Mouse (Mus musculus): ENCODE data around the gene Pecam1. TPM values are rescaled to one million over a fixed set of nuclear protein-coding genes. Genes with fewer than 3 reads are reported as not detected.
"Not testable (repeated sequence)": the region's sequence is repeated elsewhere in the genome, so short reads cannot be mapped to it uniquely, and the experiment has no call there.

The Pecam1 gene
- 10 to 100 TPM; 33.7 to 36.2 TPM for total RNA-seq (2021)
- long read RNA-seq, experiment 1, partial matches to known transcripts: 1 of 6 reads
- long read RNA-seq, experiment 1, other reads (novel, unspliced or antisense): 3 of 6 reads
- long read RNA-seq, experiment 2, partial matches to known transcripts: 3 of 7 reads
- long read RNA-seq, experiment 2, other reads (novel, unspliced or antisense): 1 of 7 reads

DNA sequence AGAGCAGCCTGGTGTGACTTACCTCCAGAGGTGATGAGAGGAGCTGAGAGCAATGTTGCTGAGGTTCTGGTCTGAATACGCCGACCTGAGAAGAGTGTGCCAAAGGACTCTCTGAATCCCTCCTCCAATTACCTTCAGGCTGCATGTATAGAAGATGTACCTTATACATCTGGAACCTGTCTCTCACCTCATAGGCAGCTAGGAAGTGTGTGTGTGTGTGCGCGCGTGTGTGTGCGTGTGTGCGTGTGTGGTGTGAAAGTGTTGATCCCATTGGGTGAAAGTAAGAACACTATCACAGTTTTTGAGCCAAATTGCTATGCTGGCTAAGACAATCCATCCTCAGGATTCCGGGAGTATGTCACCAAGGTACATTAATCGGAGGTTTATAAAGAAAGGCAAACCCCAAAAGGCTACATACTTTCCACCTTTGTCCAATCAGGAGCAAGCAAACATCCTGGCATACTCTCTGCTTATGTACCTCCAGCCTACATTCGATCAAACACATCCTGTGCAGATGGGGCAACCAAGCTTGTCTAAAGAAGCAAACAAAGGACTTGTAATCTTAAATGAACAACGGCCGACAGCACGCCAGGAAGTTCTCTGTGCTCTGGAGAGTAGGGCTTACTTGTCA is at the start of gene Pecam1:
Gene Pecam1 (minus strand): TSS at position 508 of the 631 bp plus-strand sequence.
- intact Hi-C loops (cut with DNase I): no loop called here
- DNase-seq: no peak

- DNase-seq: no peak
- intact Hi-C loops (cut with DNase I): no loop called here
Observed at GRCm38 (mm10) chr11:106795679-106796078, 45.3 kb upstream of the Pecam1 start.

DNA sequence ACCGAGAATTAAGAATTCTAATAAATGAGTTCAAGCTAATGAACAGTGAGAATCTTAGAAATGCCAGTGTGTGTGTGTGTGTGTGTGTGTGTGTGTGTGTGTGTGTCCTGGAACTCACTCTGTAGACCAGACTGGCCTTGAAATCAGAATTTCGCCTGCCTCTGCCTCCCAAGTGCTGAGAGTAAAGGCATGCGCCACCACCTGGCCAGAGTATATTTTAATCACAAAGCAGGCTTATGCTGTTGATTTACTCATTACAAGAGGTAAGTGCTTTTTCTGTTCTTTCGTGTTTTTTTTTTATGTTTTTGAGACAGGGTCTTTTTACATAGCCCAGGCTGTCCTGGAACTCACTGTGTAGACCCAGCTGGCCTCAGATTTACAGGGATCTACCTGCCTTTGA is 43.4 kb upstream of the Pecam1 start:
- DNase-seq: no peak
- intact Hi-C loops (cut with DNase I): no loop called here

DNA sequence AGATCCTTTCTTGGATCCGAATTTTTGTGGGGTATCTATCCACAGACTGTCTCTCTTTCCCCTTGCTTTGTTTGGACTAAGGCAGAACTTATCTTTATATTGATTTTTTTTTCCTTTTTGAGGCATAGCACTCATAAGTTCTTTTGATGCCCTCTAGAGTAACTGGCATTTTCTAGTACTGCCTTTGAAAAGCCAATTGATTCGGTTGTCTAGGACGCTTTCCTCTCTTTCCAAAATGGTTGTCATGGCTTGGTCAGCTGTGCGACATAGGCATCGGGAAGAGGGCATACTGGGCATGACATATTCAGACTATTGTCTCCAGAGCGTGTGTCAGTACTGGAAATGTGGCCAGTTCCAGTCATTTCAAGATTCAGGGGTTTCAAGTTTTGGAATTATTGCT is 39.2 kb upstream of the Pecam1 start:
- no peak for DNase-seq
- intact Hi-C loops (cut with DNase I): no loop called here

DNA sequence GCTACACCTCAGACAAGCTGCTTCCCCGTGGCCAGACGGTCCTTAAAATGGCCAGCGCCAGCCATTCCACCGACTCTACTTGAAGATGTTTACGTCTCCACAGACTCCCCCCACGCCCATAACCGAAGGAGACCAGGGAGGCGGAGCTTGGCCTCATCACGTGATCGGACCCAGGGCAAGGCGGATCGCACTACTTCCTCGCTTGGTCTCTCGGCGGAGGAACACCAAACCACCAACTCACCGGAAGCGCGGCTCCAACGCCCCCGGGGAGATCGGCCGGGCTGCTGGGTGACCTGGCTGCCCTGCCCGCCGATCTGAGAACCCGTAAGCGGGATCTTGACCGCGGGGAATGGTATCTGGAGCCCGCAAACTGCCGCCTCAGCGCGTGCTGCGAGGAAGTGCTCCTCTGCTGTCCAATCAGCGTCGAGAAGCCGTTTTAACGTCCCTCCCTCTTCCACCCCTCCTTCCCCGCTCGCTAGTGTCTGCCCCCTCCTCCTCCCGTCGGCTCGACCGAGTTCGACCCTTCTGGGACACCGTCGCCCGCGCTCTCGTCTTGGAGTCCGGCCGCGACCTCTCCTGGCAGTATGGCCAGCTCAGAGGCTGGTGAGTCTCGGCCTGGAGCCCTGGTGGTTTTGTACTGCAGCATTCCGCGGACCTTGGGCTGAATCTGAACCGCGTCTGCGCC is 38.5 kb upstream of the Pecam1 start, which contains the start of the genes Ddx5 and Cep95:
Gene Ddx5 (minus strand): TSS at position 411 of the 685 bp plus-strand sequence.
Gene Cep95 (plus strand): TSS at position 478 of the 685 bp plus-strand sequence.
- peak; percentile 96 to 99 for DNase-seq
- intact Hi-C loops (cut with DNase I): no loop called here

DNA sequence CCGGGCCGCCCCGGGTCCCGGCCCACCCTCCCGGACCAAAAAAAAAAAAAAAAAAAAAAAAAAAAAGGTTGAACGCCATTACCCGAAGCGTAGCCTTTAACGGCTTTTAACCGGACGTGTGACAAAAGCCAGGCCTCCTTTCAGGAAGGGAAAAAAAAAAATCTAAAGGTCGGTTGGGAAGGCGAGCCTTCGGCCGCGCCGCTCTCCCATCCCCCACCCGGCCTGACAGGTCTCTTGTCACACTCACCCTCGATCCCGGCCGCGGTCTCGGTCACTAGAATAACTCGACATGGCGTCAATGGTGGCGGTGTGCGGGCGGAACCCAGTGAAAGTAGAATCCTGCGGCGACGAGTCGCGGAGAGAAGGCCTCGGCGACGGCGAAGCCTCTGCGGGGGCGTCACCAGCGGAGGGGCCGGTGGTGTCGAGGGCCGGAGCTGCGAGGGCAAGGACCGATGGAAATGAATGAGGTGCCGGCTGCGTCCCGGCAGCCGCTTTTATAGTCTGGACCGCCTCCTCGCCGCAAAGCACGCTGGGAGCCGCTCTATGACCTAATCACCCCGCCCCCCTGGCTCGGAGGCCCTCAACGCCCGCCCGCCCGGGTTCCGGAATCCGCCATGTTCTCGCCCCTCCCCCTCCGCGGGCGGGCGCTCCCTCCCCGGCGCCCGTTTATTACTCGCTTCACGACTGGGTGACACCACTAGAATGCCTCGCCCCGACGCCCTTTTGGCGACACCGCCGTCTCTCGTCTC is 37.8 kb upstream of the Pecam1 start:
- peak; percentile 98 for DNase-seq
- intact Hi-C loops (cut with DNase I): no loop called here

DNA sequence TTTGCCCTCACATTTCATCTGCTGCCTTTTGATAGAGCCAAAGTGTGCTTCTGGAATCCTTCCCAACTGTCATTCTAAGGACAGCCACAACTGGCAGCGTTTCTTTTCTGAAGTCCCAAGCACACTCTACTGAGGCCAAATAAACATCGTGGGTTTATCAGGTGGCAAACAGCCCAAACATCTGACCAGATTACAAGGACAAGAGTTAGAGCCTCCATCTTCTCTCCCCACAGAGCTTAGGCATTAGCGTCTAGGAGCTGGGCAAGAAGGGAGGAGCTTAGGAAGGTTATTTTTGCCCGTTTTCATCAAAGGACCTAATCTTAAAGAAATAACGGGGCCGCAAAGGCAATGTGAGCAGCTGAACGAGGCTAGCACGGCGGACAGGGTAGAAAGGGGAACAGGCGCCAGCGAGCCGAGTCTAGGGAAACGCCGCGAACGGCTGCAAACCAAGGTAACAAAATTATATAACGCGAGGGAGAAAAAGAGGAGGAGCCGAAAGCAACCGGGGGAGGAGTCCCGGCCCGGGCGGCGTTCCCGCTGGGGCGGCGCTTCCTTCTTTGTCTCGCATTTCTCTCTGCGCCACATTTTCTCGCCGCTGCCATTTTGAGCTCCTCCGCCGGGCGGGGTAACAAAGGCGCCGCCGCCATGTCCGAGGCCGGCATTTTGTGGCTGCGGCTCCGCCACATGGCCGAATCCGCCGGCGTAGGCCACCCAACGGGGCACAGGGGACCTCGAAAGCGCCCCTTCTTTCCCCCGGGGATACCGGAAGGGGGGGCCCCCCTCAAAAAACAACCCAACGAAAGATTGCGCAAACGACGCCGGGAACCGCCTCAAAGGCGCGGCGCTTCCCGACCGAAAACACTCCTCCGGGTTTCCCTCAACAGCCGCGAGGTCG is 37.0 kb upstream of the Pecam1 start:
- DNase-seq: peak; percentile 91 to 93
- intact Hi-C loops (cut with DNase I): no loop called here

DNA sequence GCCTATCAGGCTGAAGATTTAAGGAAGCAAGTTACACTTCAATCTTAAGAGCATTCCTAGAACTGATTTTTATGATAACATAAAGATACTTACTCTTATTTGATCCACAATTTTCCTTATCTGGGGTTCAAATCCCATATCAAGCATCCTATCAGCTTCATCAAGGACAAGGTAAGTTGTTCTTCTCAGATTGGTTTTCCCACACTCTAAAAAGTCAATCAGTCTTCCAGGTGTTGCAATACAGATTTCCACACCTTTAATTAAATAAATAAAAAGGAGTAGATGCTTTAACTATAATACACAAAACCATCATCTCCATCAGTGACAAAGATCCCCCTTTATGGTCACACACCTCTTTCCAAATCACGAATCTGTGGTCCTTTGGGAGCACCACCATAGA is 34.6 kb upstream of the Pecam1 start:
- intact Hi-C loops (cut with DNase I): no loop called here
- DNase-seq: no peak

GRCm38 (mm10) chr11:106784476-106784875 is 34.0 kb upstream of the Pecam1 start:
- intact Hi-C loops (cut with DNase I): no loop called here
- DNase-seq: no peak

DNA sequence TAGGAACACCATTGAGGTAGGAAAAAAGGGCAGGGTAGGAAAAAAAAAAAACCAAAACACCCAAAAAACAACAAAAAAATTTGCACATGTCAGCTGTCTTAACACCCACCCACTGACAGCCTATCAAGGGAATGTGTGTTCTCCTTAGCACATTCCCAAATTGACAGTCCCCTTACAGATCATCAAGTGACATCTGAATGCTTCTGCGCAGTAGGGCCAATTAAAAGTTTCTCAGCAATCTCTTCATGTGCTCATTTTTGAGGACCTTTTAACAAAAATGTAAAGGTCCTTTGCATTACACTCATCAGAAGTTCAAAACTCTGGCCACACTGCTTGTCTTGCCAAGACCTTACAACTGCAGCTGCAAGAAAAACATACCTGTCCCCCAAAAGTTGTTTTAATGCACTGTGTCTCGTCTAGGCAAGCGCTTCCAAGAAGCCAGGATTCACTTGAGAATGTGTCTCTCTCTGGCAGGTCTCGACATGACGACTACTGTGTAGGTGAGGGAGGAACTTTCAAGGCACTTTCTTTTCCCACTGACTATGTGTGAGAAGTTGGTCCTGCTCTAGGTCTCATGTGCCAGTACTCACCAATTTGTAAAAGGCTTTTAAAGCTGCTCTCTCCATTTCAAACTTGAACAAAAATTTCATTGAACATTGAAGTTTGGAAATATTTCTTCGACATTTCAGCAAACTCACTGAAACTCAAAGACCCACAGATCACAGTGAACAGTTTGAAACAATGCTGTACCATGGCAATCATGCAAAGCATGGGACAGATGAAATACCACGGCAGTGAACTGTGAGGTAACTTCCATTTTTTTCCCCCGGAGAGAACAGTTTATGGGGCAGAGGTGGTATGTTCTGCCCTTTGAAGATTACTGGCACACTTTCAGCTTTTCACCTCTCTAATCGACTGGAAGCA is 32.7 kb upstream of the Pecam1 start:
- intact Hi-C loops (cut with DNase I): no loop called here

DNA sequence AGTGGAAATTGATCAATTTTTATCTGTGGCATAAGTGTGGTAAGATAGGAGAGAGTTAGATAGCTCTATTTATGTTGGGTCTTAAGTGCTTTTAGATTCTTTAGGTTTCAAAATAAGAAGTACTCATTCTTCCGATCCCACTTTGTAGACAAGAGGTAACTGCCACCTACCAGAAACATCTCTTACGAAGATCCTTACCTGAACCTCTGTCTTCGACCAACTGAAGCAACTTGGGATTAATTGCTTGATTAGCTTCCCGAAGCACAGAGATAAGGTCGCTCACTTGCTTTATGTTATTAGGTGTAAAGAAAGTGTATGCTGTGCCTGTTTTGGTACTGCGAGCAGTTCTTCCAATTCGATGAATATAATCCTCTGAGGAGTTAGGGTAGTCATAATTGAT is 31.8 kb upstream of the Pecam1 start:
- intact Hi-C loops (cut with DNase I); DNase-seq: not testable (repeated sequence)

More for the DNA sequence above, 32.7 kb upstream of the Pecam1 start:
- DNase-seq: no peak

GRCm38 (mm10) chr11:106780590-106781220 is 30.3 kb upstream of the Pecam1 start:
- no peak for DNase-seq
- intact Hi-C loops (cut with DNase I): no loop called here

GRCm38 (mm10) chr11:106780089-106780425 is 29.6 kb upstream of the Pecam1 start:
- intact Hi-C loops (cut with DNase I): no loop called here
- no peak for DNase-seq

- DNase-seq: peak; percentile 84 to 88
- intact Hi-C loops (cut with DNase I): no loop called here
Observed at GRCm38 (mm10) chr11:106779388-106780088, 29.1 kb upstream of the Pecam1 start, which contains the start of gene Polg2. Gene Polg2 (minus strand): TSS chr11:106779537.

DNA sequence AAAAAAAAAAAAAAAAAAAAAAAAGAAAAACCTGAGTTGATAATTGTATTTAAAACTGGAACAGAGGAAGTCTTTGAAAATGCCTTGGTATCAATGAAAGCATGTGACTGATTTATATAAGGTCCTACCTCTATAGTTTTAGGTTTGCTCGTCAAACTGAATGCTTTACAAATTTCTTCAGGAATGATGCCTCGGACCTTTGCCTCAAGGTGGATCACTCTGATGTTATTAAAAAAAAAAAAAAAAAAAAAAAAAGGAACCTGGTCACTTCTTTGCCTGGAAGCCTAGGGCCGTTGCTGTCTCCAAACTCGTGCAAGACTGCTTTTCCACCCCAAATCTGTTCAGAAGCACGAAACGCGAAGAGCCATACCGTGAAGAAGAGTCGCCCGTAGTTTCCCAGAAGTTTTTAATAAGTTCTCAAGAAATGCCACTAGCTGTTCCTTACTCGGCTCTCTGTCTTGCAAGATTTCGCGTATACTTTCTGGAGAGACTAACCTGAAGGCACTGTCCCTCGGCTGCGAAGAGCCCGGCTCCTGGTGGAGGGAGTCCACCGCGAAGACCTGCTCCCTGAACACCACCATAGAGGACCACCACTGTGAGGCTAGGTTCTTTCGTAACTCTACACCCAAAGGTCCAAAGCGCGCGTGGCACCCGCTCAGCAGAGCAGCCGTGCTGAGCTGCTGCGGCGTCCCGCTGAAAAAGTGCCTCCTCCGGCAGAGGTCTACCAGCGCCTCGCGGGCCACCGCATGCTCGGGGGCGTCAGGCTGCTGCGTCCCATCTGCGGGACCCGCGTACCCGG is 28.4 kb upstream of the Pecam1 start:
- intact Hi-C loops (cut with DNase I): no loop called here
- DNase-seq: no peak

DNA sequence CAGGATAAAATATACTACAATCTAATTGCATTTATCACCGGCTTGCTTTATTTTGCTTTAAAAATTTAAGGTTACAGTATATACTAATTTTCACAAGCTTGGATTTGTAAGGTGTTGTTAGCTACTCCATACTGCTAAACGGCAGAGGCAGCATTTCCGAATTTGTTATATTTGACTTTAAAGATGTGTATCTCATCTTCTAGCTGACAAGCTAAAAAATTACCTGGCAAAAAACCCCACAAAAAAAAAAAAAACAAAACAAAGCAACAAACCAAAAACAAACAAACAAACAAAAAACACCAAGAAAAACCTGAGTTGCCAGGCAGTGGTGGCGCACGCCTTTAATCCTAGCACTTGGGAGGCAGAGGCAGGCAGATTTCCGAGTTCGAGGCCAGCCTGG is 27.7 kb upstream of the Pecam1 start:
- intact Hi-C loops (cut with DNase I): no loop called here
- DNase-seq: no peak

DNA sequence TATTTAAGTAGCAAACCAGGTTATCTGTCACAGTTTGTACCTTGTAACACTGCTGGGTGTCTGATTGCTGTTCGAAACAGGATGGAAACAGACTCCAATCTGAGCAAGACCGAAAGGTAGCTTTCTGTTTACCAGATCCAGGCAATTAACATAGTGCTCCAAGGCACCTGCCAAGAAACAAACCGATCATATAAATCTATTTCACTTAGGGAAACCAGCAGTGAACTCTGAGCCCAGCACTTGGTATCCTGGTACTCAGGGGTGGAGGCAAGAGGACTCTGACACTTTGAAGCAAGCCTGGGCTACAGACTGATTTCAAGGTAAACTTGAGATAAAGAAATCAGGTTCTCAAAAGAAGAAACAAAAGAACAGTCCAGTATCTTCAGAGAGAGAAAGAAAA is 27.0 kb upstream of the Pecam1 start:
- no peak for DNase-seq
- intact Hi-C loops (cut with DNase I): no loop called here

Data from gastrocnemius, postnatal 36 days (tissue).